Mouse (Mus musculus): ENCODE data around the gene Srxn1.

DNA sequence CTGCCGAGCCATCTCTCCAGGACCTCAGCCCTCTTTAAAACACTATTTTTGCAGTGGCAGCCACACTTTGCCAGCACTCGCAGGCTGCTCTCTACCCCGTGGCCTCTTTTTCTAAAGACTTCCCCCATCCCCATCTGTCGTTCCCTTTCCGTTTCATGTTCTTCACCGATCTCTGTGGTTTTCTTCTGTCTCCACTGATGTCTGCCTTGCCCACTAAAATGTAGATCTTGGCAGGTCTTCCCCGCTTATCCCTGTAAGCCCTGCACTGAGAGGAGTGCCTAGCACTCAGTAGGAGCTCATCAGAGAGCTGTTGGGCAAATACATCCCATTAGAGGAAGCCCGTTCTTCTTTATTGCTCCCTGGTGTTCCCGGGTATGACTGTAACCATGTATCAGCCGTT lies 7.7 kb downstream of the Srxn1 start:
- no peak for TF ChIP-seq CTCF (conservative IDR thresholded peaks at IDR 0.05 in 1 of 2, IDR thresholded peaks at IDR 0.05 in 1 of 2; ENCODE audit: low read depth in 2 of 2, low read length in 2 of 2)
- TF ChIP-seq BHLHE40 (IDR thresholded peaks at IDR 0.05; ENCODE audit: low read depth, low read length): no peak
- no peak for TF ChIP-seq HCFC1 (IDR thresholded peaks at IDR 0.05; ENCODE audit: low read depth, low read length)
- no peak for TF ChIP-seq CHD2 (IDR thresholded peaks at IDR 0.05; ENCODE audit: low read length)
- TF ChIP-seq ZC3H11A (IDR thresholded peaks at IDR 0.05; ENCODE audit: low read depth, low read length): no peak
- no peak for TF ChIP-seq POLR2A (IDR thresholded peaks at IDR 0.05; ENCODE audit: low read depth, low read length)
- no peak for TF ChIP-seq MAZ (IDR thresholded peaks at IDR 0.05; ENCODE audit: low read depth, low read length)
